Mouse (Mus musculus) liver, adult 2 months (tissue): Measurements from ENCODE around the gene Tmem144. TPM values are rescaled to one million over a fixed set of nuclear protein-coding genes. Genes with fewer than 3 reads are reported as not detected.

Experiments
- DNase-seq: peaks from one replicate; pipeline ENCODE4 v3.0.0-alpha.2; 2011; ENCODE audit warnings: low read depth, low spot score; ENCODE audit errors: extremely low read depth
- H3K27ac ChIP-seq: fragments of 200-500 bp; replicated peaks from 2 replicates; pipeline ENCODE4 v1.5.1; 2012; ENCODE audit warnings: low read depth, mild to moderate bottlenecking, control low read depth, inconsistent platforms, low read length; ENCODE audit not compliant: insufficient read depth
- H3K27me3 ChIP-seq: fragments of 200-500 bp; 2 replicates; pipeline ENCODE4 v1.6.1; 2012; ENCODE audit warnings: mild to moderate bottlenecking, moderate library complexity, low read length, inconsistent platforms; ENCODE audit not compliant: control insufficient read depth, insufficient read depth
- H3K36me3 ChIP-seq: fragments of 200-500 bp; 2 replicates; pipeline ENCODE4 v1.6.1; 2012; ENCODE audit warnings: low read length, inconsistent platforms; ENCODE audit not compliant: control insufficient read depth, insufficient read depth
- H3K4me1 ChIP-seq: fragments of 200-500 bp; 2 replicates; pipeline ENCODE4 v1.6.1; 2011; ENCODE audit warnings: low read length; ENCODE audit not compliant: control insufficient read depth, insufficient read depth
- H3K4me3 ChIP-seq: fragments of 200-500 bp; 2 replicates; pipeline ENCODE4 v1.5.1; 2011; ENCODE audit warnings: low read depth, mild to moderate bottlenecking, control low read depth, low read length, moderate library complexity; ENCODE audit not compliant: insufficient read depth
- H3K79me2 ChIP-seq: fragments of 200-500 bp; 2 replicates; pipeline ENCODE4 v1.6.1; 2012; ENCODE audit warnings: inconsistent platforms, mild to moderate bottlenecking, low read length, moderate library complexity; ENCODE audit not compliant: control insufficient read depth, insufficient read depth
- H3K9ac ChIP-seq: fragments of 200-500 bp; 2 replicates; pipeline ENCODE4 v1.6.1; 2012; ENCODE audit warnings: low read depth, mild to moderate bottlenecking, control low read depth, inconsistent platforms, low read length
- CTCF ChIP-seq: fragments of 200-500 bp; IDR thresholded peaks from 2 replicates; pipeline ENCODE4 v1.5.1; 2011; ENCODE audit warnings: low read depth, low read length, control low read depth
- POLR2A ChIP-seq: fragments of 200-500 bp; IDR thresholded peaks from 2 replicates; pipeline ENCODE4 v1.6.1; 2011; ENCODE audit warnings: low read length, control low read depth; ENCODE audit not compliant: insufficient read depth; ENCODE audit errors: extremely low read depth
- WGBS: fragments of 180-500 bp; shearing (Covaris S2); methylation state at CpG from one replicate; pipeline ENCODE4 v1.1.7; 2018; 5-methylcytosine and 5-hydroxymethylcytosine counted together
- polyA plus RNA-seq: library from polyadenylated mRNA; depleted of rRNA; stranded (reverse); fragments of >200 nt; gene quantifications from 2 replicates; pipeline ENCODE4 v1.2.3, GENCODE M21; 2012
- total RNA-seq: library from RNA; depleted of rRNA; stranded (reverse); fragments of >200 nt; gene quantifications from 2 replicates; pipeline ENCODE4 v1.2.3, GENCODE M21; 2014

Tmem144 gene
- total and polyA plus RNA-seq, 2 experiments = 1.7 to 3.6 TPM

GRCm38 (mm10) chr3:79825067-79825780 lies 27.3 kb downstream of the Tmem144 start:
- Histone ChIP-seq H3K27me3 (no peaks in the 10 kb centered on the region), H3K36me3 (peaks cover 27% of the 10 kb centered on the region), H3K4me3 (no peak overlapping the region), H3K79me2 (no peaks in the 10 kb centered on the region), H3K9ac (no peak overlapping the region), H3K27ac (no peak overlapping the region), H3K4me1 (no peaks in the 10 kb centered on the region)
- TF ChIP-seq POLR2A = no peak
- TF ChIP-seq CTCF = no peak
- no peak for DNase-seq
- WGBS = 95% methylated on average over 14 of the region's 14 CpGs

GRCm38 (mm10) chr3:79823176-79823575 lies 29.4 kb downstream of the Tmem144 start:
- TF ChIP-seq POLR2A = no peak
- no peak for TF ChIP-seq CTCF
- H3K9ac ChIP-seq = no peak overlapping the region
- DNase-seq = no peak
- H3K4me3 ChIP-seq = no peak overlapping the region
- H3K27me3 ChIP-seq = no peaks in the 10 kb centered on the region
- 96% methylated on average over 7 of the region's 7 CpGs for WGBS
- H3K79me2 ChIP-seq = no peaks in the 10 kb centered on the region
- no peak overlapping the region for H3K27ac ChIP-seq
- no peaks in the 10 kb centered on the region for H3K4me1 ChIP-seq
- peaks cover 27% of the 10 kb centered on the region for H3K36me3 ChIP-seq

GRCm38 (mm10) chr3:79821131-79821530 lies 31.4 kb downstream of the Tmem144 start:
- Histone ChIP-seq H3K4me1 (no peaks in the 10 kb centered on the region), H3K79me2 (no peaks in the 10 kb centered on the region), H3K4me3 (no peak overlapping the region), H3K27me3 (no peaks in the 10 kb centered on the region), H3K9ac (no peak overlapping the region), H3K27ac (no peak overlapping the region), H3K36me3 (peaks cover 22% of the 10 kb centered on the region)
- TF ChIP-seq CTCF = no peak
- TF ChIP-seq POLR2A = no peak
- 90% methylated on average over 16 of the region's 16 CpGs for WGBS
- no peak for DNase-seq

- no peak overlapping the region for H3K27ac ChIP-seq
- H3K27me3 ChIP-seq = no peaks in the 10 kb centered on the region
- no peaks in the 10 kb centered on the region for H3K79me2 ChIP-seq
- H3K4me1 ChIP-seq = no peaks in the 10 kb centered on the region
- H3K36me3 ChIP-seq = peaks cover 8% of the 10 kb centered on the region
- no peak for DNase-seq
- no peak overlapping the region for H3K4me3 ChIP-seq
- no peak for TF ChIP-seq CTCF
- no peak for TF ChIP-seq POLR2A
- 83% methylated on average over 14 of the region's 14 CpGs for WGBS
- no peak overlapping the region for H3K9ac ChIP-seq
These were observed 34.2 kb downstream of the Tmem144 start for GRCm38 (mm10) chr3:79818202-79818995.

GRCm38 (mm10) chr3:79816229-79816628 lies 36.3 kb downstream of the Tmem144 start:
- H3K27ac ChIP-seq = no peak overlapping the region
- peaks cover 5% of the 10 kb centered on the region for H3K36me3 ChIP-seq
- no peaks in the 10 kb centered on the region for H3K79me2 ChIP-seq
- TF ChIP-seq POLR2A = no peak
- TF ChIP-seq CTCF = no peak
- no peaks in the 10 kb centered on the region for H3K4me1 ChIP-seq
- H3K27me3 ChIP-seq = no peaks in the 10 kb centered on the region
- DNase-seq = no peak
- 87% methylated on average over 4 of the region's 4 CpGs for WGBS
- H3K9ac ChIP-seq = no peak overlapping the region
- H3K4me3 ChIP-seq = no peak overlapping the region

GRCm38 (mm10) chr3:79813814-79814490 lies 38.6 kb downstream of the Tmem144 start:
- Histone ChIP-seq H3K27me3 (no peaks in the 10 kb centered on the region), H3K4me1 (no peaks in the 10 kb centered on the region), H3K79me2 (no peaks in the 10 kb centered on the region), H3K36me3 (peaks cover 2% of the 10 kb centered on the region; the same call in 1 of the 2 replicates), H3K27ac (no peak overlapping the region), H3K9ac (no peak overlapping the region), H3K4me3 (no peak overlapping the region)
- peak; percentile 93 for TF ChIP-seq CTCF
- no peak for TF ChIP-seq POLR2A
- DNase-seq = peak; percentile 16
- WGBS = 41% methylated on average over 19 of the region's 19 CpGs
